Mouse (Mus musculus) left cerebral cortex, postnatal 25 days (tissue): ENCODE measurements around the gene Apom. TPM values are rescaled to one million over a fixed set of nuclear protein-coding genes. Genes with fewer than 3 reads are reported as not detected.

Source experiments
- DNase-seq, 2 experiments: peaks; one replicate each; pipeline ENCODE4 v3.0.0; 2022; ENCODE audit warnings: low spot score in 2 of 2, mixed read lengths in 1 of 2
- intact Hi-C: fragments of 180-260 bp; cut with DNase I; formaldehyde crosslinking; loops from one replicate; pipeline ENCODE4 v1.15.1; 2025
- total RNA-seq, 2 experiments: library from RNA; stranded (reverse); gene quantifications; 2 replicates each; pipeline ENCODE4 v1.2.3; 2021

Gene Apom
- total RNA-seq, 2 experiments from 2014 or later = not detected

- intact Hi-C loops = no loop called here
- no peak for DNase-seq
Observed at GRCm38 (mm10) chr17:35082841-35083576, 48.8 kb downstream of the Apom start.

DNA sequence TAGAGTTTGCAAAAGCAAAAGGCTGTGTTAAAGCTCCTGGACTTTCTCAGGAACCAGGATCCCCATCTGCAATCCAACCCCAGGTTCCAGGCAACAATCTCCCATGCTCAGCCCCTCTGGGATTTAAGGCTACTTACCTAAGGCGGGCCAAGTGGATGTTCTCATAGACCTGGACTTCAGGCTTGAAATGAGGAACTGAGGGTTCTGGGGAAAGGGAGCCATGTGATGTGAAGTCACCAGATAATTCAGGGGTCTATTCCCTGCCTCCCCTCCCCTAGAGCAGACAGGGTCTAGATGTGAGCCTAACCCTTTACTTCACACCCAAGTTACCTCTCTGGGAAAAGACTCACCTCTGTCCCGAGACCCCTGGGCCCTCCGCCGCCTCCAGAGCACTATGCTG is 51.1 kb downstream of the Apom start:
- intact Hi-C loops = no loop called here

GRCm38 (mm10) chr17:35080248-35080647 is 51.6 kb downstream of the Apom start:
- no peak for DNase-seq
- intact Hi-C loops = no loop called here

More for the DNA sequence above, 51.1 kb downstream of the Apom start:
- no peak for DNase-seq

GRCm38 (mm10) chr17:35079778-35080177 is 52.1 kb downstream of the Apom start:
- intact Hi-C loops = no loop called here
- DNase-seq = no peak

Other genes starting within 250 kb of the Apom start
- gene C2, start 233.8 kb downstream of the Apom start, total RNA-seq = 1 to 10 TPM; 1.5 to 3.6 TPM
- gene Ehmt2, start 233.6 kb downstream of the Apom start, total RNA-seq = 100 to 1,000 TPM; 166 to 167 TPM
- under 1 TPM; 0.55 to 0.66 TPM for gene Slc44a4, start 217.6 kb downstream of the Apom start, total RNA-seq
- gene Neu1, start 200.8 kb downstream of the Apom start, total RNA-seq = 10 to 100 TPM; 42.9 to 44.0 TPM
- gene Hspa1b, start 172.8 kb downstream of the Apom start, total RNA-seq = 10 to 100 TPM in 1 of 2 experiments, 1 to 10 TPM in 1; 9.9 to 15.0 TPM
- not detected for gene Gm20481, start 162.1 kb downstream of the Apom start, total RNA-seq
- 10 to 100 TPM; 10.8 to 12.6 TPM for gene Hspa1a, start 159.9 kb downstream of the Apom start, total RNA-seq
- gene Hspa1l, start 159.3 kb downstream of the Apom start, total RNA-seq = under 1 TPM; 0.27 to 0.34 TPM
- 10 to 100 TPM; 17.3 to 18.0 TPM for gene Lsm2, start 150.2 kb downstream of the Apom start, total RNA-seq
- gene Vars, start 131.1 kb downstream of the Apom start, total RNA-seq = 10 to 100 TPM; 38.0 to 44.7 TPM
- under 1 TPM; 0.30 to 0.37 TPM for gene Vwa7, start 115.5 kb downstream of the Apom start, total RNA-seq
- gene Sapcd1, start 104.0 kb downstream of the Apom start, total RNA-seq = under 1 TPM; 0.60 to 0.83 TPM
- gene Msh5, start 85.3 kb downstream of the Apom start, total RNA-seq = under 1 TPM; 0.76 to 0.96 TPM
- 10 to 100 TPM in 1 of 2 experiments, 1 to 10 TPM in 1; 9.9 to 11.6 TPM for gene Clic1, start 82.1 kb downstream of the Apom start, total RNA-seq
- 10 to 100 TPM; 12.1 to 12.5 TPM for gene Ddah2, start 73.0 kb downstream of the Apom start, total RNA-seq
- gene Ly6g6c, start 66.7 kb downstream of the Apom start, total RNA-seq = not detected
- gene Mpig6b, start 65.9 kb downstream of the Apom start, total RNA-seq = not detected
- 1 to 10 TPM; 2.4 to 2.7 TPM for gene Ly6g6e, start 55.1 kb downstream of the Apom start, total RNA-seq
- gene Ly6g6d, start 54.0 kb downstream of the Apom start, total RNA-seq = 1 to 10 TPM in 1 of 2 experiments, under 1 TPM in 1; 0.69 to 1.9 TPM
- gene Ly6g6f, start 46.4 kb downstream of the Apom start, total RNA-seq = not detected
- 100 to 1,000 TPM; 107 to 109 TPM for gene Abhd16a, start 42.8 kb downstream of the Apom start, total RNA-seq
- gene Ly6g5c, start 23.8 kb downstream of the Apom start, total RNA-seq = not detected
- gene Ly6g5b, start 16.6 kb downstream of the Apom start, total RNA-seq = under 1 TPM; 0.69 to 0.94 TPM
- gene Gpank1, start 10.6 kb downstream of the Apom start, total RNA-seq = 10 to 100 TPM; 13.1 to 15.2 TPM
- gene Csnk2b, start 10.0 kb downstream of the Apom start, total RNA-seq = 100 to 1,000 TPM; 183 to 185 TPM
- 10 to 100 TPM; 24.1 to 29.8 TPM for gene D17H6S53E, start 5.7 kb downstream of the Apom start, total RNA-seq
- gene Bag6, start 3.1 kb upstream of the Apom start, total RNA-seq = 100 to 1,000 TPM; 286 to 292 TPM
- gene Prrc2a, start 32.8 kb upstream of the Apom start, total RNA-seq = 100 to 1,000 TPM; 268 to 285 TPM
- 10 to 100 TPM; 10.8 to 11.1 TPM for gene Aif1, start 44.0 kb upstream of the Apom start, total RNA-seq
- gene Lst1, start 56.4 kb upstream of the Apom start, total RNA-seq = 10 to 100 TPM in 1 of 2 experiments, 1 to 10 TPM in 1; 6.1 to 10.1 TPM
- gene Ltb, start 62.4 kb upstream of the Apom start, total RNA-seq = under 1 TPM; 0.64 to 0.99 TPM
- gene Tnf, start 70.0 kb upstream of the Apom start, total RNA-seq = not detected
- gene Lta, start 73.3 kb upstream of the Apom start, total RNA-seq = under 1 TPM; 0.34 to 0.39 TPM
- not detected for gene Gm16181, start 88.8 kb upstream of the Apom start, total RNA-seq
- gene Atp6v1g2, start 101.6 kb upstream of the Apom start, total RNA-seq = 100 to 1,000 TPM; 514 to 578 TPM
- 10 to 100 TPM; 11.7 to 12.8 TPM for gene Nfkbil1, start 103.7 kb upstream of the Apom start, total RNA-seq
- 100 to 1,000 TPM; 207 to 209 TPM for gene Ddx39b, start 109.7 kb upstream of the Apom start, total RNA-seq
- gene H2-D1, start 130.7 kb upstream of the Apom start, total RNA-seq = 10 to 100 TPM; 18.5 to 18.7 TPM
- gene H2-Q1, start 188.4 kb upstream of the Apom start, total RNA-seq = under 1 TPM; 0.39 to 0.96 TPM
- under 1 TPM; 0.30 to 0.78 TPM for gene H2-Q2, start 210.2 kb upstream of the Apom start, total RNA-seq
- 1 to 10 TPM; 1.4 to 1.9 TPM for gene H2-Q4, start 247.6 kb upstream of the Apom start, total RNA-seq